Mouse (Mus musculus): Measurements from ENCODE around the gene Extl2.

Extl2 gene

DNA sequence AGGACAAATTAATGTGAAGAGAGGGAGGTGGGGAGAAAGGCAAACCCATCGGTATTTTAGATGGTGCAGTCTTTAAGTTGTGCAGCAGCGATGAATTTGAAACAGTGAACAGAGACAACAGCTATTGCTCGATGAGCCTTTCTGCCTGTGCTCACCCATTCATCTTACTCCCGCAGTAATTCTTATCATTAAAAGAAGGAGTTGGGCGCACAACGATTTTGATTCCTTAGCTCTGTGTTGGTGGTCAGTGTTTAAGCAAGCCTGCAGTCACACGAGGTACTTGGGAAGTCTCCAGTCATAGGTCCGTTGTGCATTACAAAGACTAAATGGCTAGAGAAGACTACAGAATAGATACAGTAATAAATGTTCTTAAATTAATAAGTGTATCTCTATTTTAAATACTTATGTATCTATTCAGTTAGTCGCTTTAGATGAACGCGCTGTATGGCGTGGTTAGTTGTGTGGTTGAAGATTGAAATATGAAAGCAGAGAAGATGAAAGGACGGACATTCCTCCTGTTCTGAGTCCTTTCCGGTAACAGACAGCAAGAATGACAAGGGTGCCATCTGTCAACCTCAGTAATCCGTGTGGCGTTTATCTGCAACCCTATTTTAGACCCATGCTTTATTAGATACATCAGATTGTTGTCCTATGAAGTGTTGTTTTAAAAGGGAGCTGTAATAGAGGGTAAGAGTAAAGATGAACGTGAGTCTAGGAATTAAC is 2.5 kb downstream of the Extl2 start:
- DNase-seq = no peak

DNA sequence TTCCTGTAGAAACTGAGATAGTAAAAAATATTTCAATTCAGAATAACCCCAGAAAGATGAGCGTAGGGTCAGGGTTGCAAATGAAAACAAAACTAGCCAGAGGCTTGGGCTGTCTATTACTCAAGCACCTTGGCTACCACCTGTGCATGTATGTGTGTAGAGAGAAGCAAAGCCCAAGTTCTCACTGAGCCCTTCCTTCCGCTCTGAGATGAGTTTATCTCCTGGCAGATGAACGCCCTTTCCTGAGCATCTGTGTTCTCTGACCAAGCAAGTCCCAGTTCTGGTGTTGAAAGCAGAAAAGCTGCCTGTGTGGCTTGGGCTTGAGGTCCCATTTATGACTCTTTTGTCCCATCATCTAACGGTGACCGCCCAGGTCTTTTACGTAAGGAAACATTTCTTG is 7.6 kb downstream of the Extl2 start:
- no peak for DNase-seq

DNA sequence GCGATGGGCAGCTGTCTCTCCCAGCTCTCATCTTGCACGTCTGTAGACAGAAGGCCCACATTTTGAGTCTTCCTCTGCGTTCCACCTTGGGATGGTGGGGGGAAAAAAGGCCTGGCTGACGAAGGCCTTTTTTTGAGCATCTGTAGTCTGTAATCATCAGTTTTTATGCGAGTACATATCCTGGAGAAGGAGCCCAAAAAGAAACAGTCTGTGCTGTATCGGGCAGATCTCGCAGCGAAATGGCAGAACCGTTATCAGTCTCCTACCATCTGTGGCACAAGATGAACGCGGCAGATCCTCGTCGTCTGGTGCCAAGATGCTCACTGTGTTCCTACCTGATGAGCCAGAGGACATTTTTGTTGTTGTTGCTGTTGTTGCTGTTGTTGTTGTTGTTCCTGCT is 8.9 kb downstream of the Extl2 start:
- DNase-seq = no peak

DNA sequence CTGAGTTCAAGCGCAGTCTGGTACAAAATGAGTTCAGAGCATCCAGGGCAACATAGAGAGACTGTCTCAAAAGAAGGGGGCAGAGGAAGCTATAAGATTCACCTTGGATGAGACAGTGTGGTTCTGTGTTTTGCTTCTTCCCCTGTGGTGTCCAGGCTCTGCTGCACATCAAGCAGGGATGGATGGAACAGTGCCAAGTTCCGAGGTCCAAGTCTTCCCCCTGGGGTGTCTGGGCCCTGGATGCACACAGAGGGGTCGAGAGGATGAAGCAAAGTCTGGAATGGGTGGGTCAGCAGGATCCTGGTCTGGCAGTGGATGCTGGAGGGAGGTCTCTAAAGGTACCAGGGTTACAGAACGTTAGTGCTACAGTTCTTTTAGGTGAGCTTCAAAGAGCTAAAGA is 11.3 kb downstream of the Extl2 start:
- no peak for DNase-seq

DNA sequence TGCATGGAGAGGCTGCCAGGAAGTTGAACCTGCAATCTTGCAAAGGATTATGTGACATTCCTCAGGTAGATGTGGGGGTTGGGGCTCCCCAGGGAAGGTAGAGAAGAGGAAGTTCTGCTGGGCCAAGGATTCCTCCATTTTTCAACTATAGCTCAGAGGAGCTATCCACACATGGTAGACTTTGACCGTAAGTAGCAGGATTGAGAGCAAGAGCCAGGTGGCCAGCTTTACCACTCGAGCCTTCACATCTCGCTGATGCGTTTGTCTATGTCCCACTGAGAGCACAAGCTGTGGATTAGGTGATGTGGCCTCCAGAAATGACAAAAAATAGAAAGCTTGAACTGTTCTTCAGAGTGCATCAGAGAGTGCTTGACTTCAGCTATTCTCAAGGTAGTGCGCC is 11.9 kb downstream of the Extl2 start:
- DNase-seq = no peak

DNA sequence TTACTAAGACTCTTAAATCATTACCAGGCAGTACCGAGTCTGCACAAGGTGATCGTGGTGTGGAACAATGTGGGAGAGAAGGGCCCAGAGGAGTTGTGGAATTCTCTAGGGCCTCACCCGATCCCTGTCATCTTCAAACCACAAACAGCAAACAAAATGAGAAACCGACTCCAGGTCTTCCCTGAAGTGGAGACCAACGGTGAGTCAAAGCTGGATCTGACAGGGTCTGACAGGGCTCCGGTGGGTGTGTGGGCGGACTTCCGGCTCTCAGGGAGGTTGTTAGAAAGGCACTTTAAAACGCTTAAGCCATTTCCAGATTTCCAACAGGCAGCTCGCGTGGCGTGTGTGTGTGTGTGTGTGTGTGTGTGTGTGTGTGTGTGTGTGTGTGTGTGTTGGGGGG is 17.0 kb downstream of the Extl2 start:
- DNase-seq = no peak

DNA sequence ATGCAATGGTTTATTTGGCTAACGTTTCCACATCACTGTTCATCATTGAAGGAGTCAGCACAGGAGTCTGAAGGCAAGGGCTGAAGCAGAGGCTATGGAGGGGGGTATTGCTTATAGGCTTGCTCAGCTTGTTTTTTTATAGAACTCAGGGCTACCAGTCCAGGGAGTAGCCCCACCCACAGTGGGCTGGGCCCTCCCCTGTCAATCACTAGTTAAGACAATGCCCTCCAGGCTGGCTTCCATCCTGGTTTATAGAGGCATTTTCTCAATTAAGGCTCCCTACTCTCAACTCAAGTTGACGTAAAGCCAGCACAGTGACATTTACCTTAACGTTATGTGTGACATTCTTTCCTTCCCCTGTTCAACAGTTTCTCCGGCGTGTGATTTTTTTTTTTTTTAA is 17.4 kb downstream of the Extl2 start:
- no peak for DNase-seq

DNA sequence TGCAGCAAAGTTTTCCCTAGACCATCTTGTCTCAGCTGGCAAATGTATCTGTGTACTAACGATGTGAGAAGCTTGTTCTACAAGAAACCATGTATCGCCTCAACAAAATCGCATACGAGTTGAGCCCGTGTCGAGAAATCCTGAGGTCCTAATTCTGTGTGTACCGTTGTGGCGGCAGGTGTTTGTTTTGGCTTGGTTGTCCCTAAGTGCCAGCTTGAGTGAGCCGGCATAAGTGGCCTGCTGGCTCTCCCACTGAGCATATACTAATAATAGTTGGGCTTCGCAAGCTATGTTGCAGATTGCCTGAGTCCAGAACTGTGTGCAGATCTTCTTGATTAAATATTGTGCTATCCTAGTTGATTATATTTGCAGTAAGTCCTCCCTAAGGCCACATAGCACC is 18.4 kb downstream of the Extl2 start:
- peak; percentile 20 for DNase-seq

DNA sequence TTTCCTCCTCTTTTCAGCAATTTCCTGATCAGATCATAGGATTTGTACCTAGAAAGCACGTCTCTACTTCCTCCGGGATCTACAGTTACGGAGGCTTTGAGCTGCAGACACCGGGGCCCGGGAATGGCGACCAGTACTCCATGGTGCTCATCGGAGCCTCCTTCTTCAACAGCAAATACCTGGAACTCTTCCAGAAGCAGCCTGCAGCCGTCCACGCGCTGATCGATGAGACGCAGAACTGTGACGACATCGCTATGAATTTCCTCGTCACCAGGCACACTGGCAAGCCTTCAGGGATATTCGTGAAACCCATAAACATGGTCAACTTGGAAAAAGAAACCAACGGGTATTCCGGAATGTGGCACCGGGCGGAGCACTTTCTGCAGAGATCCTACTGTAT is 19.7 kb downstream of the Extl2 start:
- no peak for DNase-seq

DNA sequence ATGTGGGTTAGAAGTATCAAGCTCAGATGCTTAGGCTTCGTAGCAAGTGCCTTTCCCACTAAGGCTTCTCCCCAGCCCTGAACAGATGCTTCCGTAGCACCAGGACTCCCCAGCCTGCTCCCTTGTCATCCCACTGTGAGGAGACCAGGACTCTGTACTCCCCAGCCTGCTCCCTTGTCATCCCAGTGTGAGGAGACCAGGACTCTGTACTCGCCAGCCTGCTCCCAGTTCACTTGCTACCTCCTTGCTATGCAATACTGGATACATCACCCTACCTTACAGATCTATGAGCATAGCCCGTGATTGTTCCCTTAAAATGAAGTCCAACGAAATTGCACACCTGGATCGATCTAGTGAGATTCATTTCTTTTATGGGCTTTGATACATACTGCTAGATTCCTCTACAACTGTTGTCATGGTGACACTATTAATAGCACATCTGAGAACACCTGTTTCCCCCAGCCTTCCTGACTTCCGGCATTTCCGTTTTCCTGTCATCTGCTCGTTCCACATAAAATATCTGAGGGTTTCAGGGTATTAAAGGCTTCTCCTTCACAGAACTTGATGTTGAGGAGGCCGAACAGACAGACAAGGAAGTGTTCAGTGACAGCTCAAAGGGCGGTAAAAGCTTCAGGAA is 23.0 kb downstream of the Extl2 start:
- no peak for DNase-seq

DNA sequence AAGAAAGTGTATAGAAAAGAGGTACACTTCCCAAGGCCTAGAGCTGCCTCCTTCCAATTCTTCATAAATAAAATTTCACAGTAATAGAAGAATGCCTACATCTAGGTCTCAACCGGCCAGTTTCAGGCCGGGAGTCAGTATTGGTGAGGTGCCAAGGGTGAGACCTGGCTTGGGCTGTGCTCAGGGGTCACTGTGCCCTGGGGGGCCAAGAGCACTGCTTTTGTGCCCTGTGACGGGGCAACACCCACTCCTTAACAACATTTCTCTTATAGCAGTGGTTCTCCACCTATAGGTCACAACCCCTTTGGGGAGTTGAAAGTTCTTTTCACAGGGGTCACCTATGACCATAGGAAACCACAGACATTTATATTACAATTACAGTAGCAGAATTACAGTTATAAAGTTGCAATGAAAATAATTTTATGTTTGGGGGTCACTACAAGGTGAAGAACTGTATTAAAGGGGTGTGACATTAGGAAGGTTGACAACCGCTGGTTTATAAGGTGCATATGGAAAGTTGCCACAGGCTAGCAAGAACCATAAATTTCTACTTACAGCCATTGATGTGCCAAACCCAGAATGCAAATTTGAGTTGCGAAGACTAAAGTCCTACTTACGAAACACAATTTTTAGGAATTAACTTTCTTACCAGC is 26.1 kb downstream of the Extl2 start:
- no peak for DNase-seq

DNA sequence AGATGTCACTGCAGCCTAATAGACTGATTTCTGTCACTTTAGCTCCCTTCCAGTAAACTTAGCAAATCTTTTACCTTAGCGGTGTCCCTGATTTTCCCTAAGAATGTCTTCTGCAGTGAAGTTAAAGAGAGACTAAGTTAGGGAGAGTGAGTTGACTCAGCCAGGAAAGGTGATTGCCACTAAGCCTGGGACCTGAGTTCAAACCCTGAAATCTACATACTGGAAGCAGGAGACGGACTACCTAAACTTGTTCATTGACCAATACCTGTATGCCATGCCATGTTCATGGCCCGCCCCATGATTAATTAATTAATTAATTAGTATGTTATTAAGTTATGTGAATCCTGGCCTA is 26.6 kb downstream of the Extl2 start:
- peak; percentile 29 for DNase-seq

DNA sequence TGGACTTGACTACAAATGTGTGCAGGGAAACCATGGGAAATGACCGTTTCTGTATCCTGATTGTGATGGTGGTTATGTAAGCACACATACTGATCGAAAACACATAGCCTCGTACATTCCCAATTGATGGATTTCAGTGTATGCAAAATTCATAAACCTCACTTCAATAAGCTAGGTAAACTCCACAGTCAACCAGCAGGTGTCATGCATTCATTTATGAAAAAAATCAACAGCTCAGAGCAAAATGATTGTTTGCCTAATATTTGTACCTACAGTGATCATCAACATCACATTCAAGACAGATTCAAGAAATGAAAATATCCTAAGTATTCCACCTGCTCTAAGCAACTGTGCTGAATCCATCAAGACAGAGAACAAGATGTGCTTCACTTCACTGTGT is 33.5 kb downstream of the Extl2 start:
- no peak for DNase-seq

DNA sequence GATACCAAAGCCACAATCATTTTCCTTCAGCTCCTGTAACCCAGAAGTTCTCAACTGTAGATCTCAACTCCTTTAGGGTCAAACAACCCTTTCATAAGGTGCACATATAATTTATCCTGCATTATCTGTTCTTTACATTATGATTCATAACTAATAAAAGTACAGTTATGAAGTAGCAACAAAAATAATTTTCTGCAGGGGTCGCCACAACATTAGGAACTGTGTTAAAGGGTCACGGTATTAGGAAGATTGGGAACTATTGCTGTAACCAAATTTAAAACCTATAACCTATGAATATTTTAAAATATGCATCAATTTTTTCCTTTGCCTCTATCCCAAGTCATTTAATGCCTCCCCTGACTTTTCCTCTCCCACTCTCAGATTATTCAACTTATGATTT is 38.7 kb downstream of the Extl2 start:
- no peak for DNase-seq

DNA sequence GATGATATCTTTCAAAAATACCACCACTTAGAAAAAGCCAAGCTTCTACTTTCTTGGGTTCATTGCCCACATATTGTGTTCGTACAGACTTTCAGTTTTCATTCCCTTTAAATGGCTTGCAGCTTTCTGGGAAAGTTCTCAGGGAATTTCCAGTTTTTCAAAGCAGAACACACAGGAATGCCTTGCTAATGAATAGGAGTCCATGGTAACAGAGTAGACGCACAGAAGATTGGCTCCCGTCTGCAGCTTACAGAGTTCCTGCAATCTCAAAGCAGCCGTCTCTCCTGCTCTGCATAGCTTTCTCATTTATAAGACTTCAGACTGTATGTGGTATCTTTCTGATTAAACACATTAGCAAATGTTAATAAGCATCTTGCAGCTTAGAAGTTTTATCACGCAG is 39.8 kb downstream of the Extl2 start:
- DNase-seq = no peak

DNA sequence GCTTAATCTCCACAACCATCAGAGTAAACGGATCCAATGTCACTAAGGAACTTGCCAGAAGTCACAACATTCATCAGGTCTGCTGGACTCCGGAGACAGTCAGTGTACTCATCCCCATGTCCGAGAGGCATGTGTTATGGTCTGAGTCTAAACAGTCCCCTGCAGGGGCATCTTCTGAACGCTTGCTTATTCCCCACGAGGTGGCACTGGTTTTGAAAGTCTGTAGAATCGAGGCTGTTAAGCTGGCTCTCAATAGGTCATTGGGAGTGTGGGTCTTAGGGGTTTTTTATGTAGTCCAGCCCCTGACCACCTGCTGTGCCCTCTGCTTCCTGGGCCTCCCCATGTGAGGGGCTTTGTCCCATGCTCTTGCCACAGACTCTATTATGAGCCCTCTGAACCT is 49.8 kb downstream of the Extl2 start:
- DNase-seq = no peak

DNA sequence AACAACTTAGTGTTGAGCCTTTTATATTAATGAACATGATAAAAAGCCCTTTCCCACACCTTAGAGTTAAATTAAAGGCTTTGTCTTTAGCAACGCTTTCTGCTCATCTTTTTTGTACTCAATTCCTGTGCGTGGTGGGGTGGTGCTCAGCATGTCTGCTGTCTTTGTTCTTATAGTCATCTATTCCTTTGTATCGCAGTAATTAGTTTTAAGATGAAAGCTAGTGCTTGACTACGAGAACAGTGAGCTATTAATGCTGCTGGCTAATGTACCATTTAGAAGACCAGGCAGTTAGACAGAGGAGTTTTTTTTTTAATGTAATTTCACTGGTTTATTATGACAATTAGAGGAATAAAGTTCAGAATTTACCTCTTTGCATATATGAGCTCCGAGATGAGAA is 53.1 kb downstream of the Extl2 start:
- no peak for DNase-seq

DNA sequence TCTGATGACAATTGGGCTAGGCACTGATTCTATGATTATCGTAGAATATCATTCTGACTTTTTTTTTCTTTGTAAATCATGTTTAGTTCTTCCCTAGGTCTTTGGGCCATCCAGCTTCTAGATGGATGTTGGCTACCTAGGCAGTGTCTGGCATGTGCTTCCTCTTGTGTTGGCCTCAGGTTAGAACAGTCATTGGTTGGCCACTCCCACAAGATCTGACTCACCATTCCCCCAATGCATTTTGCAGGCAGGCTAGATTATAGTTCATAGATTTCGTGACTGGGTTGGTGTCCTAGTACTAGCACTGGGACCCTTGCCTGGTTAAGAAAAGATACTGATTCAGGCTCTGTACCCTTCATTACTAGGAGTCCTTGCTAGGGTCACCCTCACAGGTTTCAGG is 54.9 kb downstream of the Extl2 start:
- no peak for DNase-seq

DNA sequence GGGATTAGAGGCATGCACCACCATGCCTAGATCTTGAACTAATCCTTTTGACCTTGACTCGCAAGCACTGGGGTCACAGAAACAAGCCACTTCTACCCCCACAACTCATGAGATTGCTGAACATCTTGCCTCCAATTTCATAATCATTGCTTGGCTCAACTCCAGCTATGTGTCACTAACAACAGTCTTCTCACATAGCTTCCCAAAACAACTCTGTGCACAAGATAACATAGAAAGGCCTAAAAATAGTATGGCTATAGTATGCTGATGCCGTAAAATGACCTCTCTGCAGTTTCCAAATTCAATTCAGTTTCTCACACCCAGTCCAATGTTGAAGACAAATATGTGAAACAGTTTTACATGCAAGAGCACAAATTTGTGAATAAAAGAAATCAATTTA is 65.3 kb downstream of the Extl2 start:
- DNase-seq = no peak

DNA sequence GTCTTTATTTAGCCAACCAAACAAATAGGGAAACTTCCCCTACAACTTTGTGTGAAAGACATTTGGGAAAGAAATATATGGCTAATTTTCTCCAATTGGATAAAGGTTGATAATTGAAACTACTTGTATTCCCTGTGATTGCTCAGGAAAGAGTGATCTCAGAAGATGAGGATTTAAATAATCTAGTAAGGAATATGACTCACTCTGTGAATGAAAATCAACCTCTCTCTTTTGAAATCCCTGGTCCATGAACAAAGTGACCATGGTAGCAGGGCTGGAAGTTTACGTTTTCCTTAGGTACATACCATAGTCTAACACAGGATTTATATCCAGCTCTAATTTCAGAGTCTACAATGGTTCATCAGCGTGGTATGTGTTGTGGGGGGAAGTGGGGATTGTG is 69.5 kb downstream of the Extl2 start:
- no peak for DNase-seq

DNA sequence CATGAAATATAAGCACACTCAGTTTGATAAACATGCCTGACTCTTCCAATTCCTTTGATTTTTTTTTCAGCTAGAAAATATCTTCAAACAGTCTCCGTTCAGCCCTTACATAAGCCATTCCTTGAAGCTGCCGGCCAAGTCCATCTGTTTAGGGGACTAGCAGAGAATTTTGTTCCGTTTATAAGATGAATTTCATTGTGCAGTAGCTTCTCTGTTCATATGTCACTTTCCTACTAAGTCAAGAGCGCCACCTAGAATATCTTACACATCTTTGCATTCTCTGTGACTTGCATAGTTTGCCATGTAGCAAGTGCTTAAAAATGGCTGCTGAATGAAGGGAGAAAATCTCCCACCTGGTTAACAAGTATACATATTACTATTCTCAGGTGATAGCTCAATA is 71.2 kb downstream of the Extl2 start:
- no peak for DNase-seq
